Mouse (Mus musculus) thymus, postnatal 10 days (tissue): ENCODE results near the gene Scn3b.

ENCODE experiments used
- DNase-seq, 2 experiments: peaks; one replicate each; pipeline ENCODE4 v3.0.0; 2021; ENCODE audit warnings: low spot score in 2 of 2

Gene Scn3b

DNA sequence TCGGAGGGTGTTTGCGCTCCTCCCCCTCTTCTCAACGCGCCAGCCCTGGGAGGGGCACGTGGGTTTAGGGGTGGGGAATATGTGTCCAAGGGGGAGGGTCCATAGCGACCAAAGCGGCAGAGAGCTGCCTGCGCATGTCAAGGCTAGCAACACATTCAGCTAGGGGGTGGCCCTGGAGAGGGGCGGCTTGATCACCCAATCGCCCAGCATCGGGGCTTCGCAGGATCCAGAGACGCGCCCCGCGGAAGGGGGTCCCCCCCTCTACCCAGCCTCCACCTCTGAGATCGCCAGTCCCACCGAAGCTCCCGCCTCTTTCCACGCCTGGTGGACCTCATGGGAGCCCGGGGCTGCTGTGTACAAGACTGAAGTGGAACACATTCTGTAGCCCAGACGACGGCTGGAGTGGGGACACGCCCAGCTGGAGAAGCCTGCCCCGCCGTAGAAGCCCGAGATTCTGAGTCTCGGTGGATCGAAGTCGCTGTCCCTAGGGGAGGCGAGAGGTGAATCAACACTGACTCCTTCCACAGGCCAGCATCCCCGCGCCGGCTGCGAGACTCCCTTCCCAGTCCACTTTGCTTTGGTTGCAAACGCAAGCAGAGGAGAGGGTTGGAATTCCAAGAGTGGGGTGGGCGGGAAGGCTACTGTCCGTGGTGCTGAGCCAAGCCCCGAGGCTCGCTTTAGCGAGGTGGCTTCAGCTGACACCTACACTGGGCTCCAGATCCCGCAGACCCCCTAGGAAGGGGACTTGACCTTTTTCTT lies at the start of gene Scn3b:
Scn3b (plus strand) TSS at position 115 of the 759 bp plus-strand sequence.
- DNase-seq = no peak

- no peak for DNase-seq
Observed at GRCm38 (mm10) chr9:40224289-40224688, 44.7 kb upstream of the Scn3b start.

DNA sequence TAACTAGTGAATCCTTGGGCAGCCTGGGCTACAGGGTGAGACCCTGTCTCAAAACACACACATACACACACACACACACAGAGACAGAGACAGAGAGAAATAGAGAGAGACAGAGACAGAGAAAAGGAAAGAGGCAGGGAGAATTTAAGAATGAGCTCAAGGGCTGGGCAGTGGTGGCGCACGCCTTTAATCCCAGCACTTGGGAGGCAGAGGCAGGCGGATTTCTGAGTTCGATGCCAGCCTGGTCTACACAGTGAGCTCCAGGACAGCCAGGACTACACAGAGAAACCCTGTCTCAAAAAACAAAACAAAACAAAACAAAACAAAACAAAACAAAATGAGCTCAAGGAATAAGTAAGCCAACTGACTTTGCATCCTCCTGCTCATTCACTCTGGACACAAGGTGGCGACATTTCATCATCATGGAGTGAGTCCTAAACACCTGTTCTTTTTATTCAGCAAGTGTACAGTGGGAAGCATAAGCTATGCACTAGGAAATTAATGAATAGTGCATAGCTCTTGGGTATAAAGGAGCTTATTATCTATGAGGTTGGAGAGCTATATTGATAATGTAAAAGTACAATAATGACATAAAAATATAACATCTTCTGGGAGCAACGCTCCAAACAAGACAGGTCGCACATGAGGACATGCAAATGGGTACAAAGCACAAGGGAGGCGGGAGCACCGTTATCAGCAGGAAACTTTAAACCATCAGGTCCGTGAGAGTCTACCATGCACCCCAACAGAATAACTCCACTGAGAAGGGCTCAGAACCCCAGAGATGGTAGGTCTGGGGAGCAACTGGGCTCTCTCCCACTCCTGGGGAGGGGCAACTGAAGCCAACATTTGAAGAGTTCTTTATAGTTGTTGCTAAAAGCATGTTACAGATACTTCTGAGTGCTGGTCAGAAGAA lies 40.9 kb upstream of the Scn3b start:
- DNase-seq = no peak

DNA sequence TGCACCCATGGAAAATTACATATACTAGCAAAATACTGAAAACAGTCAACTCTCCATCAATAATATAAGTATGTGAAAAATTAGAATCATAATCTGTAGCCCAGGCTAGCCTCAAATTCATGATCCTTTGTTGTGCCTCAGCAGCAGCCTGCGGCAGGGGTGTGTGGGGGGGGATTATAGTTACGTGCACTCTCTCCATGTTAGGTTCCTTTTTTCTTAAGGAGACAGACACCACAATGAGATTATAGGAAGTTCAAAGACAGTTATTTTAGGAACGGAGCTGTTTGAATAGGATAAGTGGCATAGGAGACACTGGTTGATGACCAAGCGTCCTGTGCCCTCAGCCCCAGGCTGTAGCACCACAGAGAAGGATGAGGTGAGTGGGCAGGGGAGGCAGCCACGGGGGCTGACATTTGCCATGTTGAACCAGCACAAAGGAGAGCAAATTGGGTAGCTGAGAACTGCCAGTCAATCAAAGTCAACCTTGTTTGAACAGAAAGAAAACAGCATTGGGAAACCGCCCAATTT lies 40.1 kb upstream of the Scn3b start:
- DNase-seq = no peak

DNA sequence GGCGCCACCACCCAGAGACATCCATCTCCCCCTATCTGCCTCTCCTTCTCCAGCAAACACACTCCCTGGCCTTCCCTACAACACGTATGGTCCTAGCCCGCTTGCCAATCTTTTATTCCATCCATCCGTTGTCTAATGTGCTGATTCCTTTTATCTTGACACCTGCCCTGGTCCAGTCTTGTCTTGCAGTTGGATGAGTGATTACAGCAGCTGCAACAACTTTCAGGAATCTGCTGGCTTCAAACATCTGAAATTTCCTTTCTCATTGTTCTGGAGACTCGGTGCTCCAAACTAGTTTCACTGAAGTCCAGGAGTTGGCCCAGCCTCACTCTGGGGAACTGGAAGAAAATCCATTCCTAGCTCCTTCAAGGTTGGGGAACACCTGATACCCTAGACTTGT lies 39.5 kb upstream of the Scn3b start:
- DNase-seq = no peak

DNA sequence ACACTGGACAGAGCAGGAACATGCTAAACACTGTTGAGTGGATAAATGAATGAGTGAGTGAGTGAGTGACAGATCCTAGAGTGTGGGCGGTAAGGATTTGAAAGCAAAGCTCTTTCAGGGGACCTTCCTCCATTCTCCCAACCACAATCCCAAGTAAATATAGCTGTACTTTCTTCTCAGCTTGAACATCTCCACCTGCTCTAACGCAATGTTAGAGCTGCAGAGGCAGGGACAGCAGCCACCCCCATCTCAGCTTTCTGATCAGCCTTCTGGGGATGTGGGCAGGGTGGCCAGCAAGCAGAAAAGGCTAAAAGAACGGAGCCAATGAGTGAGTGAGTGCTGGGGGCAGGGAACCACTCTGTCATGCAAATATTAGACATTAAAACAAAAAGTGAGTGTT lies 38.0 kb upstream of the Scn3b start:
- DNase-seq = no peak

GRCm38 (mm10) chr9:40234233-40235072 lies 34.6 kb upstream of the Scn3b start:
- DNase-seq = no peak

- no peak for DNase-seq
Observed at GRCm38 (mm10) chr9:40235220-40235619, 33.8 kb upstream of the Scn3b start.

GRCm38 (mm10) chr9:40239749-40240148 lies 29.3 kb upstream of the Scn3b start:
- no peak for DNase-seq

DNA sequence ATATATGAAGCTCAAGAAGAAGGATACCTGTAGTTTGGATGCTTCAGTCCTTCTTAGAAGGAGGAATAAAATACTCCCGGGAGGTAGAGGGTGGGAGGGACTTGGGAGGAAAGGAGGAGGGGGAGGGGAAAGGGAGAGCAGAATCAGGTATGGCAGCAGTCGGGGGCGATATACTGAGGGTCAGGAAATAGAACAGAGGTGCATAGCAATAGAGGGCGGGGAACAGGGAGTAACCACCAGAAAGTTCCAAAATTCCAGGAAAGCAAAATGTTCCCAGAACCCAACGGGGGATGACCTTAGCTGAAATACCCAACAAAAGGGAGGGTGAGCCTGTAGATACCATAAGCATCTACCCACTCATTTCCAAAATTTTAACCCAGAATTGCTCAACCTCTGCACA lies 28.7 kb upstream of the Scn3b start:
- DNase-seq = no peak

- DNase-seq = no peak
Observed at GRCm38 (mm10) chr9:40241223-40241801, 27.7 kb upstream of the Scn3b start.

- no peak for DNase-seq
Observed at GRCm38 (mm10) chr9:40241951-40242888, 26.8 kb upstream of the Scn3b start.

GRCm38 (mm10) chr9:40245466-40245865 lies 23.6 kb upstream of the Scn3b start:
- no peak for DNase-seq

DNA sequence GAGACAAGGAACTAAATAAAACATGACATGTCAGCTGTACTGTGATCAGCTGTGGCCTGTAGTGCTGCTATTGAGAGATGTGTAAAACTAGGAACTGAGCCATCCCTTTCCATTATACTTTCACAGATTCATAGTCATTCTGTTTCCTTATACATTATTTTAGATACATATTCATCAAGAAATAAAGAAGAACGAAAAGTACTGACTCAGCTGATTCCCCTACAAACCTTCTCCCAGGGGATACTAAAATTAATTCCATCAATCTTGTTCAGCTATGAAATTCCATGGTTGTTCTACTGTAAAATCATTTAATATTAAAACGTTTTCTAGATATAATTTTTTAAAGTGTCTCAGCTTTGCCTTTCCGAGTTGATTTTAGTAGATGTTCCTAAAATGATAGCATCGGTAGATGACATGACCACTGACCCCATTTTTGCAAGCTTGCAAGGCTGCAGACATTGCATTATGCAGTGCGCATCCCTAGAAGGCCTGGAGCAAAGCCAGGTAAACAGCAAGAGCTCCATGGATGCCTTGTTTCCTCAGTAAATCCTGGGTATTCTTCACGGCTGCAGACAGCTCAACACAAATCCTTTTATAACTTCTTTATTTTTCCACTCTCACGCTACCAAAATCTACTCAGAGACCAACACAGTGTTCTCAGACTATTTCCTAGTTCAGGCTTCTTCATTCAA lies 22.9 kb upstream of the Scn3b start:
- no peak for DNase-seq

GRCm38 (mm10) chr9:40246702-40247101 lies 22.3 kb upstream of the Scn3b start:
- DNase-seq = no peak

DNA sequence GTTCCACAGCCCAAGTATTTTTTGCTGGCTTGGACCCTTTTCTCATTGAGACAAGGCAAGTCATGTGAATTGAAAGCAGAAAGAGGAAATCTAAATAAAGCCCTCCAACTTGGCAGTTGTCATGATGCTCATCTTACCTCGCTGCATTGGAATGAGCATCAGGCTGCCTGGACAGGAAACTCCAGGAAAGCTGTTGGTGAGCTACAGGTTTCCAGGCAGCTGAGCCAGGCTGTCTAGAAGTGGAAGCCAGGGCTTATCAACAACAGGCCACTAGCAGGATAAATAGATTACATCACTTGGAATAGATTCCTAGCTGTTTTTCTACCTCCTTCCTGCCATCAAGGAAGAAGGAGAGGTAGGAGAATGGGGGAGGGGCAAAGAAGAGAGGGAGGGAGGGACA lies 19.9 kb upstream of the Scn3b start:
- DNase-seq = no peak

- no peak for DNase-seq
Observed at GRCm38 (mm10) chr9:40252459-40252858, 16.6 kb upstream of the Scn3b start.

DNA sequence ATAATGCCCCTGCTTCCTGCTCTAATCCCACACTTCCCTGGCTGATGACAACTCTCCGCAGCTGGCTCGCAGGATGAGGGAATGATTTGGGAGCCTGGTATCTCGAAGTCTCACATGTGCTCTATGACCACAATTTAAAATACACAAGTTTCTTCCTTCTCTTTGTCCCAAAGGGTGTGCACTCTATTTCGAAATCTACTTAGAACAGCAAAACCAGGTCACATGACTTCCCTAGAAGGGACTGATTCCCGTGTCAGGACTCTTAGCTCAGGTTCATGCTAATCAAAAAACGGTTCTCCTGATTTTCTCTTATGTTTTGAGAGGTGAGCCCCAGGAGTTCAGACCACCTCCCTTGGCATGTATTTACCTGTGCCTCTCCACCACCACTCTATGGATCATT lies 5.1 kb upstream of the Scn3b start:
- no peak for DNase-seq

DNA sequence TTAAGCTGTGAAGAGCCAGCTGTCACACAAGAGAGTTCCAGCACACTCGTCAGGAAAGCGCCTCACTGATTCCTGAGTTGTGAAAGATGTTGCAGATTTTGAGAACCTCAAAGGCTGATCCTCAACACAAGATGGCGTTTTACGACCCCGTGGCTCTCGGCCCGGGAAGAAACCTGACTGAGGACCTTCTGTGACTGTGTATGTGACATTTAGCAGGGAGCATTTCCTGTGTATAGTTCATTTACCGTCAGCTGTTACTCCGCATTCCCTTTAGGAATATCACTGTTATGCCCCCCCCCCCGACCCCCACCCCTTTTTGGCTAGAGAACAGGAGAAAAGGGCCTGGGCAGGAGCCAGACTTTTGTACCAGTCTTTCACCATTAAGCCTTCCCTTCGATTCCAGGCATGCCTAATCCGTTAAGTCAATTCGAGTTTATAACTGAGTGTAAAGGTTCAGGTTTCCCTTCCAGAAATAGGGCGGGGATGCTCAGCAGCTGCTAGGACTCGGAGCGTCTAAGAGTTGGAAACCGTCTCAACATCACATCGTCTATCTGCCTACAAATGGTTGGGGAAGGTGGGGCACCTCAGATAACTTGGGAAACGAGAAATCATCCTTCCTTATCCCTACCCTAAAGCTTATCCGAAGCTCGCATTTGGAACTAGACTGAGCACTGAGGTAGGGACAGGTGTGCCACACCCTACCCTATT lies 823 bp upstream of the Scn3b start:
- DNase-seq = no peak
